Mouse (Mus musculus): Measurements from ENCODE around the gene Htr3a. TPM values are rescaled to one million over a fixed set of nuclear protein-coding genes. Genes with fewer than 3 reads are reported as not detected.
A peak's percentile ranks its signal among the peaks of the same experiment; 100 is the strongest.

The Htr3a gene
- total and polyA plus RNA-seq, 3 experiments, result 0.25 to 1.6 TPM; not detected in 1

GRCm38 (mm10) chr9:48904421-48904820 is 6.5 kb downstream of the Htr3a start:
- Histone ChIP-seq H3K27ac (no peak overlapping the region), H3K27me3 (ENCODE audit: control insufficient read depth, insufficient read depth, low read length) (no peaks in the 10 kb centered on the region), H3K4me1 (ENCODE audit: control insufficient read depth, insufficient read depth, low read length) (no peaks in the 10 kb centered on the region), H3K9ac (ENCODE audit: low read depth, low read length) (no peak overlapping the region), H3K79me2 (replicated peaks; ENCODE audit: control insufficient read depth, insufficient read depth, low read length) (no peaks in the 10 kb centered on the region), H3K36me3 (ENCODE audit: control insufficient read depth, insufficient read depth, low read length) (no peaks in the 10 kb centered on the region), H3K4me3 (no peak overlapping the region)
- intact Hi-C loops (cut with DNase I), result no loop called here
- DNase-seq, result no peak
- 78% methylated on average over 5 of the region's 5 CpGs for WGBS
- no peak for TF ChIP-seq POLR2A (IDR thresholded peaks at IDR 0.05; ENCODE audit: insufficient read depth, low read depth, low read length)
- no peak for TF ChIP-seq CTCF (IDR thresholded peaks at IDR 0.05)
- TF ChIP-seq EP300 (IDR thresholded peaks at IDR 0.05; ENCODE audit: insufficient read depth, low read depth, low read length), result no peak

GRCm38 (mm10) chr9:48903766-48904165 is 7.1 kb downstream of the Htr3a start:
- no peak overlapping the region for H3K9ac ChIP-seq (ENCODE audit: low read depth, low read length)
- WGBS, result 68% methylated on average over 2 of the region's 2 CpGs
- no peak for DNase-seq
- no peaks in the 10 kb centered on the region for H3K4me1 ChIP-seq (ENCODE audit: control insufficient read depth, insufficient read depth, low read length)
- intact Hi-C loops (cut with DNase I), result no loop called here
- TF ChIP-seq EP300 (IDR thresholded peaks at IDR 0.05; ENCODE audit: insufficient read depth, low read depth, low read length) (no peak), CTCF (IDR thresholded peaks at IDR 0.05) (no peak), POLR2A (IDR thresholded peaks at IDR 0.05; ENCODE audit: insufficient read depth, low read depth, low read length) (no peak)
- no peaks in the 10 kb centered on the region for H3K27me3 ChIP-seq (ENCODE audit: control insufficient read depth, insufficient read depth, low read length)
- H3K4me3 ChIP-seq, result no peak overlapping the region
- no peaks in the 10 kb centered on the region for H3K36me3 ChIP-seq (ENCODE audit: control insufficient read depth, insufficient read depth, low read length)
- H3K79me2 ChIP-seq (replicated peaks; ENCODE audit: control insufficient read depth, insufficient read depth, low read length), result no peaks in the 10 kb centered on the region
- no peak overlapping the region for H3K27ac ChIP-seq

- Histone ChIP-seq H3K4me1 (ENCODE audit: control insufficient read depth, insufficient read depth, low read length) (no peaks in the 10 kb centered on the region), H3K27ac (no peak overlapping the region), H3K27me3 (ENCODE audit: control insufficient read depth, insufficient read depth, low read length) (no peaks in the 10 kb centered on the region; the same call in 1 of the 2 replicates), H3K36me3 (ENCODE audit: control insufficient read depth, insufficient read depth, low read length) (no peaks in the 10 kb centered on the region), H3K9ac (ENCODE audit: low read depth, low read length) (no peak overlapping the region), H3K79me2 (replicated peaks; ENCODE audit: control insufficient read depth, insufficient read depth, low read length) (no peaks in the 10 kb centered on the region), H3K4me3 (no peak overlapping the region)
- TF ChIP-seq CTCF (IDR thresholded peaks at IDR 0.05) (no peak), POLR2A (IDR thresholded peaks at IDR 0.05; ENCODE audit: insufficient read depth, low read depth, low read length) (no peak), EP300 (IDR thresholded peaks at IDR 0.05; ENCODE audit: insufficient read depth, low read depth, low read length) (no peak)
- intact Hi-C loops (cut with DNase I), result loop anchor here (5.0 kb wide), 1 partner anchor 74 kb away; no protein-coding TSS in a partner anchor
- WGBS, result 9% methylated on average over 8 of the region's 8 CpGs
- no peak for DNase-seq
Observed at GRCm38 (mm10) chr9:48898551-48898950, 12.3 kb downstream of the Htr3a start.

- no peak overlapping the region for H3K9ac ChIP-seq (ENCODE audit: low read depth, low read length)
- no peaks in the 10 kb centered on the region for H3K79me2 ChIP-seq (replicated peaks; ENCODE audit: control insufficient read depth, insufficient read depth, low read length)
- TF ChIP-seq EP300 (IDR thresholded peaks at IDR 0.05; ENCODE audit: insufficient read depth, low read depth, low read length) (no peak), CTCF (IDR thresholded peaks at IDR 0.05) (no peak), POLR2A (IDR thresholded peaks at IDR 0.05; ENCODE audit: insufficient read depth, low read depth, low read length) (no peak)
- intact Hi-C loops (cut with DNase I), result loop anchor here (2.0 to 5.0 kb wide), 2 partner anchors 35 to 76 kb away; no protein-coding TSS in a partner anchor
- H3K27ac ChIP-seq, result no peak overlapping the region
- H3K4me3 ChIP-seq, result no peak overlapping the region
- H3K36me3 ChIP-seq (ENCODE audit: control insufficient read depth, insufficient read depth, low read length), result no peaks in the 10 kb centered on the region
- H3K4me1 ChIP-seq (ENCODE audit: control insufficient read depth, insufficient read depth, low read length), result no peaks in the 10 kb centered on the region
- WGBS, result 31% methylated on average over 18 of the region's 18 CpGs
- no peaks in the 10 kb centered on the region; the same call in 1 of the 2 replicates for H3K27me3 ChIP-seq (ENCODE audit: control insufficient read depth, insufficient read depth, low read length)
- no peak for DNase-seq
Observed at GRCm38 (mm10) chr9:48895819-48896536, 14.9 kb downstream of the Htr3a start.

- Histone ChIP-seq H3K9ac (ENCODE audit: low read depth, low read length) (no peak overlapping the region), H3K79me2 (replicated peaks; ENCODE audit: control insufficient read depth, insufficient read depth, low read length) (no peaks in the 10 kb centered on the region), H3K27me3 (ENCODE audit: control insufficient read depth, insufficient read depth, low read length) (no peaks in the 10 kb centered on the region; the same call in 1 of the 2 replicates), H3K4me3 (no peak overlapping the region), H3K36me3 (ENCODE audit: control insufficient read depth, insufficient read depth, low read length) (no peaks in the 10 kb centered on the region), H3K4me1 (ENCODE audit: control insufficient read depth, insufficient read depth, low read length) (no peaks in the 10 kb centered on the region), H3K27ac (no peak overlapping the region)
- WGBS, result 62% methylated on average over 6 of the region's 6 CpGs
- DNase-seq, result no peak
- TF ChIP-seq CTCF (IDR thresholded peaks at IDR 0.05), result no peak
- TF ChIP-seq POLR2A (IDR thresholded peaks at IDR 0.05; ENCODE audit: insufficient read depth, low read depth, low read length), result no peak
- no peak for TF ChIP-seq EP300 (IDR thresholded peaks at IDR 0.05; ENCODE audit: insufficient read depth, low read depth, low read length)
- intact Hi-C loops (cut with DNase I), result loop anchor here (1.0 to 5.0 kb wide), 5 partner anchors 34 to 427 kb away; no protein-coding TSS in a partner anchor
Observed at GRCm38 (mm10) chr9:48894755-48895154, 16.1 kb downstream of the Htr3a start.

GRCm38 (mm10) chr9:48893986-48894385 is 16.9 kb downstream of the Htr3a start:
- Histone ChIP-seq H3K27me3 (ENCODE audit: control insufficient read depth, insufficient read depth, low read length) (no peaks in the 10 kb centered on the region; the same call in 1 of the 2 replicates), H3K79me2 (replicated peaks; ENCODE audit: control insufficient read depth, insufficient read depth, low read length) (no peaks in the 10 kb centered on the region), H3K36me3 (ENCODE audit: control insufficient read depth, insufficient read depth, low read length) (no peaks in the 10 kb centered on the region), H3K4me1 (ENCODE audit: control insufficient read depth, insufficient read depth, low read length) (no peaks in the 10 kb centered on the region), H3K9ac (ENCODE audit: low read depth, low read length) (no peak overlapping the region), H3K27ac (no peak overlapping the region), H3K4me3 (no peak overlapping the region)
- WGBS, result 29% methylated on average over 3 of the region's 3 CpGs
- DNase-seq, result peak; percentile 56 to 74
- intact Hi-C loops (cut with DNase I), result loop anchor here (1.0 to 5.0 kb wide), 4 partner anchors 33 to 427 kb away; no protein-coding TSS in a partner anchor
- 0 out of 2 replicates have a peak, but pooled peaks have one; percentile 29 for TF ChIP-seq EP300 (IDR thresholded peaks at IDR 0.05; ENCODE audit: insufficient read depth, low read depth, low read length)
- TF ChIP-seq POLR2A (IDR thresholded peaks at IDR 0.05; ENCODE audit: insufficient read depth, low read depth, low read length), result no peak
- TF ChIP-seq CTCF (IDR thresholded peaks at IDR 0.05), result peak; percentile 86
